Mouse (Mus musculus) ES-E14 (cell line): ENCODE results near the gene Wipf2. TPM values are rescaled to one million over a fixed set of nuclear protein-coding genes. Genes with fewer than 3 reads are reported as not detected.

Experiments
- DNase-seq: peaks from one replicate; pipeline ENCODE4 v3.0.0-alpha.2; 2013; ENCODE audit warnings: low read depth, low spot score
- H3K27ac ChIP-seq: 2 replicates; pipeline ENCODE4 v1.5.1; 2012; ENCODE audit warnings: low read depth, mild to moderate bottlenecking, low read length, moderate library complexity, mixed read lengths; ENCODE audit not compliant: poor library complexity, insufficient read depth, severe bottlenecking
- H3K36me3 ChIP-seq: 2 replicates; pipeline ENCODE4 v1.6.1; 2012; ENCODE audit warnings: mild to moderate bottlenecking, low read length, moderate library complexity, mixed read lengths; ENCODE audit not compliant: control insufficient read depth, poor library complexity, insufficient read depth, severe bottlenecking
- H3K4me1 ChIP-seq, 2 experiments: fragments of 150-350 bp in 1 of 2; sonication (generic) in 1 of 2; 2 replicates each; pipeline ENCODE4 v1.6.1; 2012; ENCODE audit warnings: low read length in 2 of 2, mild to moderate bottlenecking in 1 of 2, mixed read lengths in 1 of 2; ENCODE audit not compliant: control insufficient read depth in 2 of 2, insufficient read depth in 2 of 2, poor library complexity in 1 of 2
- H3K4me3 ChIP-seq, 2 experiments: fragments of 150-350 bp in 1 of 2; sonication (generic) in 1 of 2; 2 replicates each; pipeline ENCODE4 v1.5.1; 2012; ENCODE audit warnings: low read length in 2 of 2, low read depth in 1 of 2, mild to moderate bottlenecking in 1 of 2, mixed read lengths in 1 of 2; ENCODE audit not compliant: insufficient read depth in 1 of 2, poor library complexity in 1 of 2, severe bottlenecking in 1 of 2
- H3K9ac ChIP-seq: 2 replicates; pipeline ENCODE4 v1.6.1; 2012; ENCODE audit warnings: low read depth, mild to moderate bottlenecking, low read length, mixed read lengths; ENCODE audit not compliant: poor library complexity, insufficient read depth, severe bottlenecking
- H3K9me3 ChIP-seq: fragments of 150-350 bp; sonication (generic); 2 replicates; pipeline ENCODE4 v1.6.1; 2012; ENCODE audit warnings: low read depth, mild to moderate bottlenecking, low read length; ENCODE audit not compliant: control insufficient read depth, insufficient read depth
- CHD2 ChIP-seq: IDR thresholded peaks from 2 replicates; pipeline ENCODE4 v1.6.1; 2014; ENCODE audit warnings: mild to moderate bottlenecking, low read depth, low read length, inconsistent platforms
- HCFC1 ChIP-seq: IDR thresholded peaks from 2 replicates; pipeline ENCODE4 v1.6.1; 2012; ENCODE audit warnings: low read length, inconsistent platforms, borderline replicate concordance; ENCODE audit not compliant: insufficient read depth
- MAFK ChIP-seq: IDR thresholded peaks from 2 replicates; pipeline ENCODE4 v1.6.1; 2014; ENCODE audit warnings: mild to moderate bottlenecking, low read depth, low read length, inconsistent platforms; ENCODE audit not compliant: insufficient read depth
- ZC3H11A ChIP-seq: IDR thresholded peaks from 2 replicates; pipeline ENCODE4 v1.6.1; 2012; ENCODE audit warnings: low read depth, mild to moderate bottlenecking, inconsistent platforms, low read length, borderline replicate concordance
- ZNF384 ChIP-seq: IDR thresholded peaks from 2 replicates; pipeline ENCODE4 v1.6.1; 2012; ENCODE audit warnings: low read depth, low read length, inconsistent platforms
- in situ Hi-C, 2 experiments: fragments of 600-800 bp; cut with MboI; formaldehyde crosslinking; loops; one replicate each; pipeline ENCODE4 v1.15.1; 2025; ENCODE audit warnings: low sequenced_read_pairs in 2 of 2, inconsistent platforms in 1 of 2; ENCODE audit not compliant: unreplicated experiment in 2 of 2
- total RNA-seq: library from RNA; depleted of rRNA; stranded (reverse); fragments of 300-350 nt; gene quantifications from 2 replicates; pipeline ENCODE4 v1.2.3, GENCODE M21; 2012

Wipf2 gene
- total RNA-seq, 1 experiment, result 5.8 TPM

GRCm38 (mm10) chr11:98925868-98926311 is 62.5 kb downstream of the Wipf2 start:
- Histone ChIP-seq H3K9ac (no peak overlapping the region; the same call in 1 of the 2 replicates), H3K9me3 (no peaks in the 10 kb centered on the region), H3K4me3 (peak overlapping the region in 1 of 2 experiments; percentile 29; a peak in 2 of 4 replicates), H3K27ac (peak overlapping the region; percentile 52; the same call in 1 of the 2 replicates), H3K4me1 (peaks cover 11 to 46% of the 10 kb centered on the region in 2 experiments), H3K36me3 (peaks cover 14% of the 10 kb centered on the region)
- no peak for TF ChIP-seq CHD2
- TF ChIP-seq ZNF384, result no peak
- no peak for TF ChIP-seq MAFK
- TF ChIP-seq ZC3H11A, result no peak
- TF ChIP-seq HCFC1, result no peak
- no peak for DNase-seq
- in situ Hi-C loops, result loop anchor here in 1 of 2 experiments (5.0 kb wide), 1 partner anchor 46 kb away; no protein-coding TSS in a partner anchor

GRCm38 (mm10) chr11:98926553-98926952 is 63.1 kb downstream of the Wipf2 start:
- H3K4me1 ChIP-seq, result peaks cover 13 to 46% of the 10 kb centered on the region in 2 experiments
- peak overlapping the region; percentile 11; the same call in 1 of the 2 replicates for H3K27ac ChIP-seq
- in situ Hi-C loops, result loop anchor here in 1 of 2 experiments (5.0 kb wide), 1 partner anchor 46 kb away; no protein-coding TSS in a partner anchor
- peak overlapping the region in 1 of 2 experiments; percentile 29; a peak in 1 of 4 replicates for H3K4me3 ChIP-seq
- TF ChIP-seq HCFC1, result no peak
- no peak for TF ChIP-seq CHD2
- no peak for TF ChIP-seq ZNF384
- TF ChIP-seq ZC3H11A, result no peak
- TF ChIP-seq MAFK, result no peak
- no peak for DNase-seq
- H3K36me3 ChIP-seq, result peaks cover 10% of the 10 kb centered on the region
- peak overlapping the region; percentile 29; the same call in 1 of the 2 replicates for H3K9ac ChIP-seq
- no peaks in the 10 kb centered on the region for H3K9me3 ChIP-seq

GRCm38 (mm10) chr11:98927438-98928076 is 64.1 kb downstream of the Wipf2 start, which contains the start of gene Rara:
Gene Rara (plus strand): TSS chr11:98927818.
- Histone ChIP-seq H3K27ac (no peak within 1 kb of the TSS), H3K36me3 (peaks cover 7% of the 10 kb centered on the region), H3K4me1 (peaks cover 13 to 52% of the 10 kb centered on the region in 2 experiments), H3K9ac (peak within 1 kb of the TSS; percentile 49), H3K9me3 (no peaks in the 10 kb centered on the region), H3K4me3 (peak within 1 kb of the TSS; percentile 54 to 56; a peak in 3 of 4 replicates)
- in situ Hi-C loops, result loop anchor here in 1 of 2 experiments (5.0 kb wide), 1 partner anchor 45 kb away; no protein-coding TSS in a partner anchor
- no peak for TF ChIP-seq CHD2
- no peak for TF ChIP-seq MAFK
- no peak for TF ChIP-seq ZC3H11A
- TF ChIP-seq HCFC1, result no peak
- no peak for TF ChIP-seq ZNF384
- DNase-seq, result no peak

GRCm38 (mm10) chr11:98928186-98928893 is 64.9 kb downstream of the Wipf2 start:
- in situ Hi-C loops, result loop anchor here in 1 of 2 experiments (5.0 kb wide), 1 partner anchor 44 kb away; no protein-coding TSS in a partner anchor
- TF ChIP-seq ZNF384, result no peak
- TF ChIP-seq ZC3H11A, result no peak
- no peak for TF ChIP-seq MAFK
- no peak for TF ChIP-seq HCFC1
- no peak for TF ChIP-seq CHD2
- no peak for DNase-seq
- H3K27ac ChIP-seq, result no peak overlapping the region
- H3K9ac ChIP-seq, result no peak overlapping the region
- H3K9me3 ChIP-seq, result no peaks in the 10 kb centered on the region
- H3K4me3 ChIP-seq, result peak overlapping the region; percentile 54 to 56; a peak in 3 of 4 replicates
- H3K36me3 ChIP-seq, result peaks cover 4% of the 10 kb centered on the region; the same call in 1 of the 2 replicates
- peaks cover 13 to 54% of the 10 kb centered on the region in 2 experiments for H3K4me1 ChIP-seq
